In the genomic region with DNA sequence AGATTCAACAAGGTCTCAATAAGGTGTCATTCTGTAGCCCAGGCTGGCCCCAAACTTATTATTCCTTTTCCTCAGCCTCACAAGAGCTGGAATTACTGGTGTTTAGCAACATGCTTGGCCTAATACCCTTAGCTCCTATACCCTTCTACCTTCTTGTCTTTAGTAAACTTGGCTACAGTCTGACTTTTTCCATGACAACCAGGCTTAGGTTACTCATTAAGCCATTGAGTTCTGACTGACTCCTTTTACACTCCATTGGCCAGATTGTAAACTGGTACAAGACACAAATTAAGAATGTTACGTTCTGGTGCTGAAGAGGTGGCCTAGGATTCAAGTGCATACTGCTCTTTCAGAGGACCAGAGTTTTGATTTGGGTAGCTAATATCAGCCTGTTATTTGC, we compare ENCODE assay signal across 21 mouse cellular contexts. TPM values are rescaled to one million over a fixed set of nuclear protein-coding genes. Genes with fewer than 3 reads are reported as not detected.
DNase-seq lines count a peak whose midpoint lies in the region; ATAC-seq lines count a peak whose summit lies in the region.
"Had no signal": no experiment of that assay in that cellular context is flagged by ENCODE, and none has a peak within 500 bp of the region (broad histone marks: within the 10 kb centered on the region; RNA-seq: fewer than 3 reads in every experiment).

No protein-coding gene starts in this region.

- peaks cover 35% of the 10 kb centered on the region for H3K4me1 ChIP-seq in liver, embryonic 13.5 days (replicated peaks)
- no peaks in the 10 kb centered on the region; the same call in 1 of the 2 replicates for H3K4me1 ChIP-seq in liver, embryonic 11.5 days (replicated peaks; ENCODE audit: control insufficient read depth, insufficient read depth, low read length)
- H3K4me1 ChIP-seq: embryonic facial prominence, embryonic 13.5 days; heart, embryonic 10.5 days; hindbrain, embryonic 12.5 days had no signal

- H3K27me3 ChIP-seq in liver, embryonic 13.5 days, result no peaks in the 10 kb centered on the region
- H3K27me3 ChIP-seq in liver, embryonic 11.5 days (replicated peaks; ENCODE audit: control insufficient read depth, insufficient read depth, low read length), result no peaks in the 10 kb centered on the region

- no peaks in the 10 kb centered on the region for H3K9me3 ChIP-seq in liver, embryonic 13.5 days (replicated peaks)
- no peaks in the 10 kb centered on the region for H3K9me3 ChIP-seq in liver, embryonic 11.5 days (ENCODE audit: control insufficient read depth, low read length)
- H3K9me3 ChIP-seq: embryonic facial prominence, embryonic 13.5 days; forebrain, embryonic 12.5 days; heart, embryonic 10.5 days; hindbrain, embryonic 12.5 days had no signal

- H3K27ac ChIP-seq in liver, embryonic 13.5 days, result peak overlapping the region; percentile 37; the same call in 1 of the 2 replicates
- no peak overlapping the region for H3K27ac ChIP-seq in liver, embryonic 11.5 days (ENCODE audit: low read depth, low read length)
- H3K27ac ChIP-seq: embryonic facial prominence, embryonic 13.5 days; forebrain, embryonic 12.5 days; heart, embryonic 10.5 days; hindbrain, embryonic 12.5 days had no signal

- no peak for ATAC-seq in liver, embryonic 13.5 days (ENCODE audit: low read depth)
- no peak for ATAC-seq in liver, embryonic 11.5 days (replicated peaks; ENCODE audit: low FRiP score)
- ATAC-seq: CD4-positive, CD25-positive, alpha-beta regulatory T cell, adult 4 months; forebrain, embryonic 16.5 days had no signal

- H3K9ac ChIP-seq in liver, embryonic 13.5 days, result no peak overlapping the region
- no peak overlapping the region for H3K9ac ChIP-seq in liver, embryonic 11.5 days (ENCODE audit: low read depth, low read length)
- H3K9ac ChIP-seq: embryonic facial prominence, embryonic 13.5 days; forebrain, embryonic 12.5 days; hindbrain, embryonic 12.5 days had no signal

- no peaks in the 10 kb centered on the region for H3K36me3 ChIP-seq in liver, embryonic 13.5 days
- no peaks in the 10 kb centered on the region for H3K36me3 ChIP-seq in liver, embryonic 11.5 days (ENCODE audit: control insufficient read depth, insufficient read depth, low read length)
- H3K36me3 ChIP-seq: embryonic facial prominence, embryonic 13.5 days; forebrain, embryonic 12.5 days; heart, embryonic 10.5 days; hindbrain, embryonic 12.5 days had no signal

- no peak overlapping the region for H3K4me2 ChIP-seq in liver, embryonic 13.5 days
- H3K4me2 ChIP-seq in liver, embryonic 11.5 days, result no peak overlapping the region
- H3K4me2 ChIP-seq: embryonic facial prominence, embryonic 13.5 days; forebrain, embryonic 12.5 days; hindbrain, embryonic 12.5 days had no signal

- H3K4me3 ChIP-seq in liver, embryonic 13.5 days (replicated peaks), result no peak overlapping the region
- H3K4me3 ChIP-seq in liver, embryonic 11.5 days (ENCODE audit: low read depth, low read length), result no peak overlapping the region
- H3K4me3 ChIP-seq: embryonic facial prominence, embryonic 13.5 days; forebrain, embryonic 12.5 days; heart, embryonic 10.5 days; hindbrain, embryonic 12.5 days had no signal

- WGBS in liver, embryonic 13.5 days (ENCODE audit: insufficient replicate concordance), result 68% methylated on average over 1 of the region's 1 CpGs
- 65% methylated on average over 1 of the region's 1 CpGs for WGBS in liver, embryonic 11.5 days

- DNase-seq in kidney, adult 9 months, result peak; percentile 76
- no peak for DNase-seq in kidney, postnatal 10 days
- DNase-seq in liver, embryonic 13.5 days, result no peak
- DNase-seq in liver, embryonic 11.5 days (ENCODE audit: low spot score), result no peak
- DNase-seq in adipocyte (ENCODE audit: low spot score), result peak; percentile 60
- no peak for DNase-seq in c-Kit-positive CD71-positive TER-119-positive erythroid progenitor cells, embryonic 14.5 days (ENCODE audit: low spot score)
- DNase-seq: adrenal gland, postnatal 14 days; B cell, adult 2 months; cerebellum, adult 18-20 months; cerebellum, adult 9-11 months; cerebellum, postnatal 36 days; gastrocnemius, postnatal 10 days; heart, postnatal 10 days; heart, postnatal 4 days had no signal

RNA-seq across cellular contexts. Expression of gene Usp18, which starts 4.7 kb away (rescaled TPM):
- polyA plus RNA-seq in liver, embryonic 13.5 days (2015; fragmentation: Nextera tagmentation; extraction: Ambion mirVana), result 6.3 and 7.1 TPM in 2 replicates
- 3.6 and 5.5 TPM in 2 replicates for polyA plus RNA-seq in liver, embryonic 11.5 days (2014; fragmentation: Nextera tagmentation; extraction: Ambion mirVana)

RNA-seq across cellular contexts. Expression of gene Tuba8, which starts 39.9 kb away (rescaled TPM):
- 6.7 and 7.7 TPM in 2 replicates for polyA plus RNA-seq in liver, embryonic 13.5 days (2015; fragmentation: Nextera tagmentation; extraction: Ambion mirVana)
- 10.5 and 11.5 TPM in 2 replicates for polyA plus RNA-seq in liver, embryonic 11.5 days (2014; fragmentation: Nextera tagmentation; extraction: Ambion mirVana)
- polyA plus RNA-seq: heart, embryonic 14.5 days had no signal

RNA-seq across cellular contexts. Expression of gene Slc6a13, which starts 49.6 kb away (rescaled TPM):
- 18.6 and 21.2 TPM in 2 replicates for polyA plus RNA-seq in liver, embryonic 13.5 days (2015; fragmentation: Nextera tagmentation; extraction: Ambion mirVana)
- polyA plus RNA-seq in liver, embryonic 11.5 days (2014; fragmentation: Nextera tagmentation; extraction: Ambion mirVana), result 17.6 and 18.7 TPM in 2 replicates

Comparison
In these comparisons a context has a peak if more than half of its experiments do, and no peak if none do; other contexts are left out.
1. DNase-seq: peak in kidney, adult 9 months (single experiment) and adipocyte (single experiment); none in kidney, postnatal 10 days (single experiment), liver, embryonic 13.5 days (single experiment), liver, embryonic 11.5 days (single experiment) and c-Kit-positive CD71-positive TER-119-positive erythroid progenitor cells, embryonic 14.5 days (single experiment).